Mouse (Mus musculus) ES-E14 (cell line): ENCODE data around the gene Pnrc2. TPM values are rescaled to one million over a fixed set of nuclear protein-coding genes. Genes with fewer than 3 reads are reported as not detected.

ENCODE experiments used
- DNase-seq: peaks from one replicate; pipeline ENCODE4 v3.0.0-alpha.2; 2013; ENCODE audit warnings: low read depth, low spot score
- H3K27ac ChIP-seq: 2 replicates; pipeline ENCODE4 v1.5.1; 2012; ENCODE audit warnings: low read depth, mild to moderate bottlenecking, low read length, moderate library complexity, mixed read lengths; ENCODE audit not compliant: poor library complexity, insufficient read depth, severe bottlenecking
- H3K36me3 ChIP-seq: 2 replicates; pipeline ENCODE4 v1.6.1; 2012; ENCODE audit warnings: mild to moderate bottlenecking, low read length, moderate library complexity, mixed read lengths; ENCODE audit not compliant: control insufficient read depth, poor library complexity, insufficient read depth, severe bottlenecking
- H3K4me1 ChIP-seq, 2 experiments: fragments of 150-350 bp in 1 of 2; sonication (generic) in 1 of 2; 2 replicates each; pipeline ENCODE4 v1.6.1; 2012; ENCODE audit warnings: low read length in 2 of 2, mild to moderate bottlenecking in 1 of 2, mixed read lengths in 1 of 2; ENCODE audit not compliant: control insufficient read depth in 2 of 2, insufficient read depth in 2 of 2, poor library complexity in 1 of 2
- H3K4me3 ChIP-seq, 2 experiments: fragments of 150-350 bp in 1 of 2; sonication (generic) in 1 of 2; 2 replicates each; pipeline ENCODE4 v1.5.1; 2012; ENCODE audit warnings: low read length in 2 of 2, low read depth in 1 of 2, mild to moderate bottlenecking in 1 of 2, mixed read lengths in 1 of 2; ENCODE audit not compliant: insufficient read depth in 1 of 2, poor library complexity in 1 of 2, severe bottlenecking in 1 of 2
- H3K9ac ChIP-seq: 2 replicates; pipeline ENCODE4 v1.6.1; 2012; ENCODE audit warnings: low read depth, mild to moderate bottlenecking, low read length, mixed read lengths; ENCODE audit not compliant: poor library complexity, insufficient read depth, severe bottlenecking
- H3K9me3 ChIP-seq: fragments of 150-350 bp; sonication (generic); 2 replicates; pipeline ENCODE4 v1.6.1; 2012; ENCODE audit warnings: low read depth, mild to moderate bottlenecking, low read length; ENCODE audit not compliant: control insufficient read depth, insufficient read depth
- CHD2 ChIP-seq: IDR thresholded peaks from 2 replicates; pipeline ENCODE4 v1.6.1; 2014; ENCODE audit warnings: mild to moderate bottlenecking, low read depth, low read length, inconsistent platforms
- HCFC1 ChIP-seq: IDR thresholded peaks from 2 replicates; pipeline ENCODE4 v1.6.1; 2012; ENCODE audit warnings: low read length, inconsistent platforms, borderline replicate concordance; ENCODE audit not compliant: insufficient read depth
- MAFK ChIP-seq: IDR thresholded peaks from 2 replicates; pipeline ENCODE4 v1.6.1; 2014; ENCODE audit warnings: mild to moderate bottlenecking, low read depth, low read length, inconsistent platforms; ENCODE audit not compliant: insufficient read depth
- ZC3H11A ChIP-seq: IDR thresholded peaks from 2 replicates; pipeline ENCODE4 v1.6.1; 2012; ENCODE audit warnings: low read depth, mild to moderate bottlenecking, inconsistent platforms, low read length, borderline replicate concordance
- ZNF384 ChIP-seq: IDR thresholded peaks from 2 replicates; pipeline ENCODE4 v1.6.1; 2012; ENCODE audit warnings: low read depth, low read length, inconsistent platforms
- in situ Hi-C, 2 experiments: fragments of 600-800 bp; cut with MboI; formaldehyde crosslinking; loops; one replicate each; pipeline ENCODE4 v1.15.1; 2025; ENCODE audit warnings: low sequenced_read_pairs in 2 of 2, inconsistent platforms in 1 of 2; ENCODE audit not compliant: unreplicated experiment in 2 of 2
- total RNA-seq: library from RNA; depleted of rRNA; stranded (reverse); fragments of 300-350 nt; gene quantifications from 2 replicates; pipeline ENCODE4 v1.2.3, GENCODE M21; 2012

Pnrc2 gene
- total RNA-seq, 1 experiment = 35.4 TPM

DNA sequence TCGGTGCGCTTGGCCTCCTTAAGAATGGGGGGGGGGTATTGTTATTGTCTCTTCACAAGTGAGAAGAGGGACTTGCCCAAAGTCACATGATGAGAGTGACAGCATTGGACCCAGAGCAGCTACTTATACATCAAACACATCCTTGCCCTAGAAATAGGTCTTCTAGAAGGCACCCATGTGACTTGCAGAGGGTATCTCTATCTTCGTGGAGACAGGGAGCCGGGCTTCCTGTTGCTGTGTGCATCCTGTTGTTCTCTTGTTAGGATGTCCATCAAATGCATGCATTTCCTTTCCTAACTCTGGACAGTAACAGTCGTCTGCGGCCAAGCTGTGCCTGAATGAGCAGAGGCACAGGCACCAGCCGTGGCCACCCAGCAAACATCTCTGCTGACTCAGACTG lies 37.9 kb upstream of the Pnrc2 start:
- H3K9me3 ChIP-seq = no peaks in the 10 kb centered on the region
- no peak overlapping the region for H3K4me3 ChIP-seq
- no peak overlapping the region for H3K9ac ChIP-seq
- H3K36me3 ChIP-seq = no peaks in the 10 kb centered on the region
- no peak for DNase-seq
- no peak overlapping the region for H3K27ac ChIP-seq
- no peaks in the 10 kb centered on the region for H3K4me1 ChIP-seq
- TF ChIP-seq ZC3H11A = no peak
- TF ChIP-seq CHD2 = no peak
- TF ChIP-seq HCFC1 = no peak
- in situ Hi-C loops = no loop called here

- no peak overlapping the region for H3K9ac ChIP-seq
- no peaks in the 10 kb centered on the region for H3K9me3 ChIP-seq
- H3K4me1 ChIP-seq = no peaks in the 10 kb centered on the region
- H3K4me3 ChIP-seq = no peak overlapping the region
- TF ChIP-seq ZC3H11A (no peak), MAFK (no peak), ZNF384 (no peak)
- H3K36me3 ChIP-seq = no peaks in the 10 kb centered on the region
- in situ Hi-C loops = no loop called here
- H3K27ac ChIP-seq = no peak overlapping the region
- no peak for DNase-seq
These were observed 35.8 kb upstream of the Pnrc2 start for GRCm38 (mm10) chr4:135909326-135910066.

GRCm38 (mm10) chr4:135906633-135907032 lies 33.0 kb upstream of the Pnrc2 start:
- Histone ChIP-seq H3K4me1 (no peaks in the 10 kb centered on the region), H3K9me3 (no peaks in the 10 kb centered on the region), H3K36me3 (no peaks in the 10 kb centered on the region), H3K4me3 (no peak overlapping the region), H3K27ac (no peak overlapping the region), H3K9ac (no peak overlapping the region)
- in situ Hi-C loops = no loop called here
- DNase-seq = no peak
- TF ChIP-seq ZC3H11A (no peak), MAFK (no peak), HCFC1 (no peak)

DNA sequence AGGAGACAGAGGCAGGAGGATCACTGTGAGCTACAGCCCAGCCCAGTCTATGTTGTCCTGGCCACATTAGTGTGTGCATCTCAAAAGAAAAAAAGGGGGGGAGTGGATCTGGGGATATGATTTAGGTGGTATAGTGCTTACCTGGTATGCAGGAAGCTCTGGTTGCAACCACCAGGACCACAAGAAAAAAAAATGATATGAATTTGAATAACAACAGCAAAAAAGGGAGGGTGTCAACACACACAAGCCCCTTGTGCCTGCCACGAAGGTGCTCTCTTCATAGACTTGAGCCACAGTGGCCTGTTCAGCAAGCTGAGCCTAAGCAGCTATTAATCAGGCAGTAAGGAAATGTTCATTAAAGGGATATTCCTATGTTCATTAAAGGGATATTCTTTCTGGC lies 31.2 kb upstream of the Pnrc2 start:
- Histone ChIP-seq H3K27ac (no peak overlapping the region), H3K4me3 (no peak overlapping the region), H3K36me3 (no peaks in the 10 kb centered on the region), H3K9ac (no peak overlapping the region), H3K4me1 (no peaks in the 10 kb centered on the region), H3K9me3 (no peaks in the 10 kb centered on the region)
- in situ Hi-C loops = no loop called here
- TF ChIP-seq ZNF384 = no peak
- TF ChIP-seq HCFC1 = no peak
- no peak for TF ChIP-seq ZC3H11A
- no peak for TF ChIP-seq MAFK
- no peak for TF ChIP-seq CHD2
- no peak for DNase-seq

DNA sequence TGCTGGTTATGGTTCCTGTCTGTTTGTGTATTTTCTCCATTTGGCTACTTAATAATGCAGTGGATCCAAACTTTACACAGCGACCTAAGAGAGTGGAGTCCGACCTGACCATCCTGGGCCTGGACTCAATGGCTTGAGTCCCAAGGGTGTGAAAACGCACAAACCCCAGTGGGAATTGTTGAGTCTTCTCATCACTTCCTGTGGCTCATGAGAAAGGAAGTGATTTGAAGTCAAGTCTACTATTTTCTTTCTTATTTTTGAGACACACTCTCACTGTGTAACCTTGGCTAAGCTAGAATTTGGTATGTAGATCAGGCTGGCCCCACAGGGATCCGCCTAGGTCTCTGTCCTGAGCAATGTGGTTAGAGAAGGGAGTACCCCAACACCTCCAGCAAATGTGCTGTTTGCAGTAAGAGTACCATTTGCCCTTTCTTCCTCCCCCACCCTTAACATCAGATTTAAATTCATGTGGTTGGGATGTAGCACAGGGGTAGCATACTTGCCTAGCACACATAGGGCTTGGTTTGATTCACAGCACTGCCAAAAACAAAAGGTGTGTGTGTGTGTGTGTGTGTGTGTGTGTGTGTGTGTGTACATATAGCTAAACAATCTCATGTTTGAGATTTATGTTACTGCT lies 29.1 kb upstream of the Pnrc2 start:
- Histone ChIP-seq H3K9me3 (no peaks in the 10 kb centered on the region), H3K4me1 (peaks cover 0 to 9% of the 10 kb centered on the region in 2 experiments; a peak in 1 of 4 replicates), H3K27ac (no peak overlapping the region), H3K36me3 (no peaks in the 10 kb centered on the region), H3K4me3 (no peak overlapping the region), H3K9ac (no peak overlapping the region)
- no peak for TF ChIP-seq HCFC1
- TF ChIP-seq ZNF384 = no peak
- no peak for TF ChIP-seq MAFK
- TF ChIP-seq CHD2 = no peak
- TF ChIP-seq ZC3H11A = no peak
- in situ Hi-C loops = no loop called here
- DNase-seq = no peak
